Mouse (Mus musculus): ENCODE measurements around the gene Gramd1c. TPM values are rescaled to one million over a fixed set of nuclear protein-coding genes. Genes with fewer than 3 reads are reported as not detected.

Gene Gramd1c
- total and polyA plus RNA-seq, 3 experiments: 1.5 to 3.9 (median 3.5) TPM

- no peak overlapping the region for H3K4me3 ChIP-seq (replicated peaks in 1 of 3; ENCODE audit: low read depth in 2 of 3, low read length in 2 of 3, poor library complexity in 1 of 3)
- H3K27me3 ChIP-seq (replicated peaks): no peaks in the 10 kb centered on the region
- TF ChIP-seq HCFC1 (IDR thresholded peaks at IDR 0.05; ENCODE audit: low read depth, low read length) (no peak), POLR2A (IDR thresholded peaks at IDR 0.05; ENCODE audit: low read depth, low read length) (no peak), EP300 (IDR thresholded peaks at IDR 0.05; ENCODE audit: low read length) (no peak), USF1 (IDR thresholded peaks at IDR 0.05; ENCODE audit: low read depth, low read length) (no peak), JUND (conservative IDR thresholded peaks at IDR 0.05; ENCODE audit: low read depth, low read length) (no peak)
- H3K4me2 ChIP-seq (ENCODE audit: insufficient read depth, low read depth, poor library complexity, severe bottlenecking): no peak overlapping the region
- in situ Hi-C loops (cut with MboI; ENCODE audit: low pct_ligation_motif_present, low pct_unique_long_range_greater_than_20kb, low sequenced_read_pairs) (no loop called here), dilution Hi-C loops (cut with MboI; ENCODE audit: extremely low pct_ligation_motif_present, extremely low pct_unique_long_range_greater_than_20kb, low sequenced_read_pairs) (no loop called here)
- H3K27ac ChIP-seq (ENCODE audit: insufficient read depth, low read depth): no peak overlapping the region
- no peaks in the 10 kb centered on the region for H3K4me1 ChIP-seq (ENCODE audit: control insufficient read depth in 1 of 2, insufficient read depth in 2 of 2)
- DNase-seq (ENCODE audit: extremely low read depth): no peak
- peaks cover 0 to 14% of the 10 kb centered on the region in 2 experiments for H3K36me3 ChIP-seq (replicated peaks in 1 of 2; ENCODE audit: control insufficient read depth in 1 of 2, insufficient read depth in 1 of 2, low read length in 1 of 2)
- no peaks in the 10 kb centered on the region for H3K79me2 ChIP-seq (replicated peaks; ENCODE audit: control insufficient read depth, extremely low read depth, insufficient read depth, poor library complexity, severe bottlenecking)
- H3K9me3 ChIP-seq (replicated peaks; ENCODE audit: low read length): no peaks in the 10 kb centered on the region
- no peak overlapping the region for H3K9ac ChIP-seq (ENCODE audit: insufficient read depth, low read depth)
Measured at GRCm38 (mm10) chr16:43994623-43995022, 68.5 kb downstream of the Gramd1c start.

- H3K4me1 ChIP-seq (ENCODE audit: control insufficient read depth in 1 of 2, insufficient read depth in 2 of 2): no peaks in the 10 kb centered on the region
- no peaks in the 10 kb centered on the region for H3K79me2 ChIP-seq (replicated peaks; ENCODE audit: control insufficient read depth, extremely low read depth, insufficient read depth, poor library complexity, severe bottlenecking)
- H3K27ac ChIP-seq (ENCODE audit: insufficient read depth, low read depth): no peak overlapping the region
- H3K9ac ChIP-seq (ENCODE audit: insufficient read depth, low read depth): no peak overlapping the region
- TF ChIP-seq ZC3H11A (IDR thresholded peaks at IDR 0.05; ENCODE audit: low read depth, low read length): no peak
- no peak for TF ChIP-seq SMC3 (IDR thresholded peaks at IDR 0.05; ENCODE audit: low read depth, low read length)
- TF ChIP-seq POLR2A (IDR thresholded peaks at IDR 0.05; ENCODE audit: low read depth, low read length): no peak
- no peak for TF ChIP-seq NRF1 (IDR thresholded peaks at IDR 0.05; ENCODE audit: low read depth, low read length)
- TF ChIP-seq USF1 (IDR thresholded peaks at IDR 0.05; ENCODE audit: low read depth, low read length): no peak
- no peak for TF ChIP-seq GABPA (IDR thresholded peaks at IDR 0.05; ENCODE audit: insufficient replicate concordance, low read depth, low read length)
- TF ChIP-seq RAD21 (IDR thresholded peaks at IDR 0.05; ENCODE audit: low read depth, low read length): no peak
- TF ChIP-seq MEF2A (IDR thresholded peaks at IDR 0.05; ENCODE audit: borderline replicate concordance, low read depth, low read length): no peak
- TF ChIP-seq POLR2AphosphoS2 (IDR thresholded peaks at IDR 0.05; ENCODE audit: low read depth, low read length): no peak
- no peak for TF ChIP-seq EP300 (IDR thresholded peaks at IDR 0.05; ENCODE audit: low read length)
- no peak for TF ChIP-seq JUN (IDR thresholded peaks at IDR 0.05; ENCODE audit: insufficient read depth, low read depth, low read length)
- TF ChIP-seq USF2 (conservative IDR thresholded peaks at IDR 0.05; ENCODE audit: low read depth, low read length): no peak
- TF ChIP-seq ELF1 (IDR thresholded peaks at IDR 0.05; ENCODE audit: low read depth, low read length): no peak
- TF ChIP-seq SIN3A (IDR thresholded peaks at IDR 0.05; ENCODE audit: low read length): no peak
- no peak for TF ChIP-seq MAFK (IDR thresholded peaks at IDR 0.05; ENCODE audit: insufficient replicate concordance, low read length)
- TF ChIP-seq CHD2 (IDR thresholded peaks at IDR 0.05; ENCODE audit: low read length): no peak
- no peak for TF ChIP-seq E2F4 (IDR thresholded peaks at IDR 0.05; ENCODE audit: insufficient replicate concordance, low read depth, low read length)
- TF ChIP-seq HCFC1 (IDR thresholded peaks at IDR 0.05; ENCODE audit: low read depth, low read length): no peak
- dilution Hi-C loops (cut with MboI; ENCODE audit: extremely low pct_ligation_motif_present, extremely low pct_unique_long_range_greater_than_20kb, low sequenced_read_pairs) (no loop called here), in situ Hi-C loops (cut with MboI; ENCODE audit: low pct_ligation_motif_present, low pct_unique_long_range_greater_than_20kb, low sequenced_read_pairs) (no loop called here)
- no peaks in the 10 kb centered on the region for H3K27me3 ChIP-seq (replicated peaks)
- H3K9me3 ChIP-seq (replicated peaks; ENCODE audit: low read length): no peaks in the 10 kb centered on the region
- no peak for DNase-seq (ENCODE audit: extremely low read depth)
- peaks cover 0 to 18% of the 10 kb centered on the region in 2 experiments for H3K36me3 ChIP-seq (replicated peaks in 1 of 2; ENCODE audit: control insufficient read depth in 1 of 2, insufficient read depth in 1 of 2, low read length in 1 of 2)
- H3K4me3 ChIP-seq (replicated peaks in 1 of 3; ENCODE audit: low read depth in 2 of 3, low read length in 2 of 3, poor library complexity in 1 of 3): no peak overlapping the region
- H3K4me2 ChIP-seq (ENCODE audit: insufficient read depth, low read depth, poor library complexity, severe bottlenecking): no peak overlapping the region
Measured at GRCm38 (mm10) chr16:43986299-43986698, 76.8 kb downstream of the Gramd1c start.

All from CH12.LX (cell line).